ENCODE assay signal across 8 mouse cellular contexts in genomic region chr4:98004108-98004625, GRCm38 (mm10).
A peak's percentile ranks its signal among the peaks of the same experiment; 100 is the strongest.
DNase-seq lines count a peak whose midpoint lies in the region; ATAC-seq lines count a peak whose summit lies in the region.

No protein-coding gene starts in this region.

- peak overlapping the region; percentile 93 for H3K27ac ChIP-seq in heart, embryonic 11.5 days (ENCODE audit: low read depth, low read length)
- H3K27ac ChIP-seq in kidney, embryonic 15.5 days: peak overlapping the region; percentile 81
- peak overlapping the region; percentile 92 for H3K27ac ChIP-seq in limb, embryonic 12.5 days
- H3K27ac ChIP-seq in midbrain, embryonic 15.5 days: peak overlapping the region; percentile 66

- peak overlapping the region; percentile 50 for H3K9ac ChIP-seq in heart, embryonic 11.5 days (ENCODE audit: low read depth, low read length)
- H3K9ac ChIP-seq in kidney, embryonic 15.5 days: no peak overlapping the region
- no peak overlapping the region for H3K9ac ChIP-seq in limb, embryonic 12.5 days (replicated peaks)
- H3K9ac ChIP-seq in midbrain, embryonic 15.5 days: no peak overlapping the region

- 5% methylated on average over 11 of the region's 11 CpGs for WGBS in heart, embryonic 11.5 days (ENCODE audit: insufficient replicate concordance)
- 9% methylated on average over 11 of the region's 11 CpGs for WGBS in kidney, embryonic 15.5 days
- 16% methylated on average over 11 of the region's 11 CpGs for WGBS in limb, embryonic 12.5 days
- 6% methylated on average over 11 of the region's 11 CpGs for WGBS in midbrain, embryonic 15.5 days

- H3K4me3 ChIP-seq in heart, embryonic 11.5 days (ENCODE audit: low read depth, low read length): no peak overlapping the region
- no peak overlapping the region for H3K4me3 ChIP-seq in kidney, embryonic 15.5 days (replicated peaks)
- H3K4me3 ChIP-seq in limb, embryonic 12.5 days (replicated peaks): no peak overlapping the region
- H3K4me3 ChIP-seq in midbrain, embryonic 15.5 days: no peak overlapping the region

- DNase-seq in adrenal gland, postnatal 36 days: peak; percentile 83 to 86
- DNase-seq in fibroblast of lung, adult 2 months (ENCODE audit: low read depth): peak; percentile 96
- DNase-seq in telencephalon, adult 2 months (ENCODE audit: low read depth, low spot score): peak; percentile 26
- no peak for DNase-seq in thymus, postnatal 25 days

- H3K4me1 ChIP-seq in heart, embryonic 11.5 days (ENCODE audit: control insufficient read depth, insufficient read depth, low read length): peaks cover 34% of the 10 kb centered on the region
- peaks cover 26% of the 10 kb centered on the region for H3K4me1 ChIP-seq in kidney, embryonic 15.5 days
- peaks cover 41% of the 10 kb centered on the region for H3K4me1 ChIP-seq in limb, embryonic 12.5 days (replicated peaks)
- H3K4me1 ChIP-seq in midbrain, embryonic 15.5 days: peaks cover 17% of the 10 kb centered on the region

- H3K27me3 ChIP-seq in heart, embryonic 11.5 days (ENCODE audit: control insufficient read depth, insufficient read depth, low read length): no peaks in the 10 kb centered on the region
- H3K27me3 ChIP-seq in kidney, embryonic 15.5 days: no peaks in the 10 kb centered on the region
- H3K27me3 ChIP-seq in limb, embryonic 12.5 days: no peaks in the 10 kb centered on the region
- H3K27me3 ChIP-seq in midbrain, embryonic 15.5 days (replicated peaks): no peaks in the 10 kb centered on the region

- H3K36me3 ChIP-seq in heart, embryonic 11.5 days (ENCODE audit: control insufficient read depth, insufficient read depth, low read length): 0 out of 2 replicates have a peak, but pooled peaks cover 3% of the 10 kb centered on the region
- H3K36me3 ChIP-seq in kidney, embryonic 15.5 days: 0 out of 2 replicates have a peak, but pooled peaks cover 2% of the 10 kb centered on the region
- peaks cover 13% of the 10 kb centered on the region for H3K36me3 ChIP-seq in limb, embryonic 12.5 days
- H3K36me3 ChIP-seq in midbrain, embryonic 15.5 days (replicated peaks): no peaks in the 10 kb centered on the region

- peak; percentile 73 for ATAC-seq in heart, embryonic 11.5 days (replicated peaks; ENCODE audit: insufficient number of reproducible peaks, low FRiP score, low TSS enrichment)
- peak; percentile 85 for ATAC-seq in kidney, embryonic 15.5 days (replicated peaks; ENCODE audit: low FRiP score)
- ATAC-seq in limb, embryonic 12.5 days (ENCODE audit: insufficient number of reproducible peaks, insufficient read depth, low FRiP score, low TSS enrichment, low read depth): peak; percentile 82
- peak; percentile 79 for ATAC-seq in midbrain, embryonic 15.5 days (replicated peaks)

- no peaks in the 10 kb centered on the region for H3K9me3 ChIP-seq in heart, embryonic 11.5 days (replicated peaks; ENCODE audit: control insufficient read depth, low read length)
- no peaks in the 10 kb centered on the region for H3K9me3 ChIP-seq in kidney, embryonic 15.5 days (replicated peaks)
- H3K9me3 ChIP-seq in limb, embryonic 12.5 days: no peaks in the 10 kb centered on the region
- no peaks in the 10 kb centered on the region for H3K9me3 ChIP-seq in midbrain, embryonic 15.5 days

- peak overlapping the region; percentile 47 for H3K4me2 ChIP-seq in heart, embryonic 11.5 days
- peak overlapping the region; percentile 22 for H3K4me2 ChIP-seq in kidney, embryonic 15.5 days
- H3K4me2 ChIP-seq in limb, embryonic 12.5 days: peak overlapping the region; percentile 25
- H3K4me2 ChIP-seq in midbrain, embryonic 15.5 days: no peak overlapping the region
